Mouse (Mus musculus) retina, postnatal 1 day (tissue): ENCODE data around the gene Gsc.
"Not testable (repeated sequence)": the region's sequence is repeated elsewhere in the genome, so short reads cannot be mapped to it uniquely, and the experiment has no call there.

Experiments used
- DNase-seq: peaks from one replicate; pipeline ENCODE4 v3.0.0-alpha.2; 2012

Gsc gene

DNA sequence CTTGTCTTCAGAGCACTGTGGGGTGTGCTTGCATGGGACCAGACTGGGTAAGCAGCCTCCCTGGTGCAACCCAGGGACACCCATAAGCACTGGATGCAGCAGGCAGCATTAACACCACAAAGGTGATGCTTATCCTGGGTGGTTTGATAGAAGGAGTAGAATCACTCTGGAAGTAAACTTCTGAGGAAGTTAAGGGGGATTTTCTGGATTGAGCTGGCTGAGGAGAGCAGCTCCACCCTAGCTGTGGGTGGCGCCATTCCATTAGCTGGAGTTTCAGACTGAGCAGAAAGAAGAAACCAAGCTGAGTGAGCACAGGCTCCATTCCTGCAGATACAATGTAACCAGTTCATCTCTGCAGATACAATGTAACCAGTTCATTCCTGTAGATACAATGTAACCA, 20.1 kb downstream of the Gsc start:
- no peak for DNase-seq

- no peak for DNase-seq
Observed at GRCm38 (mm10) chr12:104450257-104450656, 22.9 kb downstream of the Gsc start.

DNA sequence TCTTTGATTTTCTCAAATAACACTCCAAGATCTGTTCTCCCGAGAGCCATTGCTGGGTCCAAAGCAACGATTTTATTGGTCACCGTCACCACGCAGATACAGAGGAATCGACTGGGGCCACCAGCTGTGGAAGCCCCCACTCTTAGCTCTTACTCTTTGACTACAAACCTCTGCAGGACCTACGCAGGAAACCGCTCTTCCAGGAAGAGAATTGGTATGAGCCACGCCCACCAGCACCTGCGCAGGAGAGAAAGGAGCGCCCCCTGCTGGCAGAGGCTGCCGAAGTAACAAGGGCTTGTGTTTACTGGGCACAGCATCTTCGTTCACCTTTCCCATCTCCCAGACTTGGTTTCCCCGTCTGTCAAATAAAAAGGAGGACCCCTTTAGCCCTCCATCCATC, 25.0 kb downstream of the Gsc start:
- peak; percentile 62 for DNase-seq

GRCm38 (mm10) chr12:104447056-104447455, 26.1 kb downstream of the Gsc start:
- not testable (repeated sequence) for DNase-seq

DNA sequence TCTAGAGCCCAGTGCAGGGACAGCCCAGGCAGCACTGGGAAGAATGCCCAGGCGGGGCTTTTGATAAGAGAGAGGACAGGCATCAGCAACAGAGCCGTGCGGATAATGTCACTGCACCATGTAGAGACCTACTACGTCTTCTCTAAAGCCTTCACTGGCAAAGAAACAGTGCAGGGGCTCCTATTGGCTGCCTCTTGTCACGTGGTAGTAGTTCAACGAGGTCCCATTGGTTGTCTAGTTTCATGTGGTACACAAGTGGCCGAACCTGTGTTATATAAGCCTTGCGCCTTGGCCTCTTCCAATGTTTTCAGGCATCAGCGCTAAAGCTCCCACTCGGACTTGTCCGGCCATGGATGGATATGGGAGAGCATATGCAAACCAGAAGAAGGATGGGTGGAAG, 29.4 kb downstream of the Gsc start:
- DNase-seq = no peak

- DNase-seq = peak; percentile 82
Observed at GRCm38 (mm10) chr12:104440087-104440760, 32.9 kb downstream of the Gsc start.

DNA sequence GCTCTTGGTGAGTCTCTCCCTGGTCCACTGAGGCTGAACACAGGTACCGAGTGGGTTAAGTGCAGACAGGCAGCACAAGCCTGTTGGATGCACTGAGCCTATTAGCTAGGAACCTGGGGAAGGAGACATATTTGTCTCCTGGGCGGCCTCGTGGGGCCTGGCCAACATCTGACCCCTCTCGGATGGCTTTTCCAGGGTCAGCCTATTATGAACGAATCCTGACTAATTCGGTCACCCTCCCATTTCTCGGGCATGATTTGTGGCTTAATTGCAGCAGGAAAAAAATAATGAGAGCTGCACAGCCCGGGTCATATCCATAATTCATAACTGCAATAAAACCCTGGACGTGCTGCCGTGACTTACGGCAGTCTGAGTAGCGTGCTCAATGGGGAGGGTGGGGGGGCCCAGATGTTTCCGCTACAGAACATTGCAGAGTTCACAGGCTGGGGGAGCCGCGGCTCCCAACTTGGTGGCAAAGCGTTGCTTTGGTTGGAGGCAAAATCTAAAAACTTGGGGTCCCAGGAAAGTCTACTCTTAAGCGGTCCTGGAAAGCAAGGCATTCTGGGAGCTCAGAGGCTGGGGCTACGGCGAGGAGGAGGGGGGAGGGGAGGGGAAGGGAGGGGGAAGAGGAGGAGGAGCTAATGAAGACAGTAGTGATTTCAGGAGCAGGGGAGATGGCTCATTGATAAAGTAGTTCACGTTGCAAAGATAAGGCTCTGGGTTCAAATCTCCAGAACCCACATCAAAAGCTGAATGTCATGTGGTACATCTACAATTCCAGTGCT, 39.0 kb downstream of the Gsc start:
- DNase-seq = peak; percentile 58

DNA sequence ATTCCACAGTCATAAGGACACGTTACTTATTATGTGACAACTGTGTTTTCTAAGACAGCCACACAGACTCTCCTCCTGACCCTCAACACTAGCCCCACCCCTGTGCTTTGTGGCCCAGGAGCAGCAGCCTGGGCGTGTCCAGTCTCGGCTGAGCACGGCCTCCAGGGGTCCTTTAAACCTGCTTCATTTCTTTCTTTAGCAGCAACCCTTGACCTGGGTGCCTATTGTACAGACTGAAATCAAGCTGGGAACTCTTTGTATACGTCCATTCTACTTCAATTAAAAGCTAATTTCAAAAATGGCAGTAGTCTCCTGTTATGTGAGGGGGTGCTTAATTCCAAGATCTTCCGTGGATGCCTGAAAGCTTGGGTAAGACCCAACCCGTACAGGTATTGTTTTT, 39.9 kb downstream of the Gsc start:
- DNase-seq = no peak

DNA sequence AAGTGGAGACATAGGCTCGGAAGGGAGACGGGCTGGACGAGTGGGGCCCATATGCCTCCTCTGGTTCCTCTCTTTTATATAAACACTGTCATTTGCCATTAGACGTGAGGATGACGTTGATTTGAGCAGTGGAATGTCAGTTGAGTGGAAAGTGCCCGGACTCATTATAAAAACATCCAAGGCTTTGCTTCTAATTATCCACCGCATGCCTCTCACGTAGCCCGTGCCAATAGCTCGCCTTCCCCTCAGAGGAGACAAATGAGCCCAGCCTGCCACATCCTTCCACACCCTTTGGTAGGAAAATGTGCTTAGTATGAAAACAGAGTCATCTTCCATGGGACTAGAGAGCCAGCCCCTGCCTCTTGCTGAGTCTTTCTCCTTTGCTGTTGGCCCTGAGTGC, 41.8 kb downstream of the Gsc start:
- DNase-seq = peak; percentile 83

DNA sequence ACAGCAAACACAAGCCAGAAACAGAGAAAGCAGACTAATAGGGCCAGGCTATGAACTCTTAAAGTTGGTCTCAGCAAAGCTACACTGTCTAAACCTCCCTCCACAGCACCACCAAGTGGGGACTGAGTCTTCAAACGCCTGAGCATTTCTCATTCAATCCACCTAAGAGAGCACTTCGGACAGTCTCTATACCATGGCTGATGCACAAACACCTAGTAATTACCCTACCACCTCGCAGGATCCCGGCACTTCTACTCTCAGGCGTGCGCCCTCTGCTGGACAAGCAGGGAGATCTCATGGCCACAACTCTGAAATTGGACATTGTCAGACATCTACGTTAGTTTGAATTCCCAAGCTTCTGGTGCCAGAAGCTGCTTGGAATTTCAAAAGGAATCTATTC, 46.2 kb downstream of the Gsc start:
- DNase-seq = peak; percentile 71

- no peak for DNase-seq
Observed at GRCm38 (mm10) chr12:104425591-104425990, 47.5 kb downstream of the Gsc start.

DNA sequence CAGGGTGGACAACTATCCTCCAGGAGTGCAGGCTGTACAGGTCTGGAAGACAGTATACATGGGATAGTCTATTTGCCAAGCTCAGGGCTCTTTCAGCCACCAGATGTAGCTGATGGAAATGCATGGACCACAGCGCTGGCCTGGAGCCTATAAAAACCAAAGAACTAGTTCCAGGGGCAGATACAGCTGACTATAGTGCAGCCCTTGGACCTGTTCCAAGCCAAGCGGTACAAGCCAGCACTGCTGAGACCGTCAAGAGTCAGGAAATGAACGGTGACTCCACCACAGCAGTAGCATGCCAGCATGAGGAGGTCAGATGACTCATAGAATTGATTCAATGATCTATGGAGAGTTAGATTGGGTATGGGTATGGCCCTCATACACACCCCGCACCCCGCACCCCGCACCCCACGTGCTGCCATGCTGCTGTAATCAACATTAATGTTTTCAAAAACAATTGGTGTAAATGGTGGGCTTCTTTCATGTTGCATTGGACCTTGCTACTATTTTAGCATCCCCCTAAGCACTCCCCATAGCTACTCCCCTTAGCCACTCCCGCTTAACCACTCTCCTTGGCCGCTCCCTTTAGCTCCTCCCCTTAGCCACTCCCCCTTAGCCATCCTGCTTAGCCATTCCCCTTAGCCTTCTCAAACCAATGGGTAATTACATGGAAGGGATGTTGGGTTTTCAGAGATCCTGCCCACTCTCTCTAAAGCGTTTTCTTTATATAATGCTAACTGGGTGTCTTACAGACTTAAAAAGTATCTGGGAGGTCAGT, 50.3 kb downstream of the Gsc start:
- no peak for DNase-seq
